Mouse (Mus musculus) CD4-positive naive resting alpha-beta T cell, adult 76 days (primary cell): ENCODE measurements around the gene Olfr599. TPM values are rescaled to one million over a fixed set of nuclear protein-coding genes. Genes with fewer than 3 reads are reported as not detected.

Experiments used
- total RNA-seq: library from RNA; stranded (reverse); gene quantifications from one replicate; pipeline ENCODE4 v1.2.4, GENCODE M21; 2023

Gene Olfr599
- not detected for total RNA-seq

DNA sequence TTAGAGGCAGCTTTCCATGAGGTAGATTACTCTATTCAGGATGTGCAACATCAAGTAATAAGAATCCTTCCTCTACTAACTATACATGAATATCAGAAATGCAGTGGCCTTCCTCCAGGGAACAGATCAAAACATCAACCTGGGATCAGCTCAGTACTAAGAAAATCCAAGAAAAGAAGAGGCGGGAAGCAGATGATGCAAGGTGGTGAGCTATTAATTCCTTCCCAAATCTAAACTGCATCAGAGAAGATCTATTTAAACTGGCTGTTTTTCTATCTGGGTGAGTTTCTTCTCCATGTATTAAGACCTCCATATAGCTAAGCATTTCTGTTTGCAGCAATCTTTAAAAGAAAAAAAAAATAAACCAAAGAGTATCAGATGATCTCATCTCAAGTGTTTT lies at the start of gene Olfr599:
Gene Olfr599, plus strand, starts transcription at position 301 of the 400 bp plus-strand sequence.

DNA sequence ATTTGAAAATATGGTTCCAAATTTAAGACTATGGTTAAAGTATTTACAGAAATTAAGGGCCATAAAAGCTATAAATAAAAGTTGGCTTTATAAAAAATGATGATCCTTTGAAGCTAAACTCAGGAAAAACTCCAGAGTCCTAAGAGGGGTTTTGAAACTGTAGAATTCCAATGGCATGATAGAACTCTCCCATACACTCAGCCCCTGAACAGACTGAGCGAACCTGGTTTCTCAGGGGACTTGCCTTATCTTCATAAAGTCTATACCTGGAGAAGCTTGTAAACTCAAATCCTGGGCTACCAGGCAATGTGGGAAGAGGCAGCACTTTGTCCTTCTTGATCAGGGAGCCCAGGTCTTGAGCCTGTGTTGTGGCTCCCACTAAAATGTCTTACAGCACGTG lies 30.4 kb upstream of the Olfr599 start, which contains the start of gene Olfr596:
Gene Olfr596, plus strand, starts transcription at position 301 of the 400 bp plus-strand sequence.

DNA sequence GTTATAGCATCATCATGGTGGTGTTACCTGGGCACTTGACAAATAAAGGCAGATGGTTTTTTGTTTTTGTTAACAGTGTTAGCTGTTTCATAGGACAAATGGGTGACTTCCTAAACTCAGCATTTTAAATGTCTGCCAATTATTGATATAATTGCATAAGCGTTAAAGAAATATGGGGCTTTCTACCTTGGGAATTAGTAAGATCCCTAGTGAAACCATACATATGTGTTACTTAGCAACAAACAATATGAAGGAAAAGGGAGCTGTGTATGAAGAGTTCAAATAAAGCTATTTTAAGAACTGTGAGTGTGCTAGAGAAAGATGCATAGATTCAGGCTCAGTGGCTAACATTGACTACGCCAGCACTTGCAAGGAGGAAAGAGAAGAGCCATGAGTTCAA lies 19.7 kb upstream of the Olfr599 start, which contains the start of gene Olfr597:
Gene Olfr597, plus strand, starts transcription at position 301 of the 400 bp plus-strand sequence.

DNA sequence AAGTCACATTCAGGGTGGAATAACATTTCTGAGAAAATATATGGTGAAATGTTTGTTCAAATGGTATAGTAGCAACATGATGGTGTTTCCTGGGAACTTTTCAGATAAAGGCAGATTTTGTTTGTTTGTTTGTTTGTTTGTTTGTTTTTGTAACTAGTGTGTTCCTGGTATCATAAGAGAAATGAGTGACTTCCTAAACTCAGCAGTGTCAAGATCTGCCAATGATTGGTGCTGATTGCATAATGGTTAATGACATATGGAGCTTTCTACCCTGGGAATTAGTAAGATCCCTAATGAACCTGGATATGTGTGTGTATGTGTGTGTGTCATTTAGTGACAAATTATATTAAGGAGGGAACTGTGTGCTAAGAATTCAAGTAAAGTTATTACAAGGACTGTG lies 12.4 kb upstream of the Olfr599 start, which contains the start of gene Olfr598:
Gene Olfr598, plus strand, starts transcription at position 301 of the 400 bp plus-strand sequence.

DNA sequence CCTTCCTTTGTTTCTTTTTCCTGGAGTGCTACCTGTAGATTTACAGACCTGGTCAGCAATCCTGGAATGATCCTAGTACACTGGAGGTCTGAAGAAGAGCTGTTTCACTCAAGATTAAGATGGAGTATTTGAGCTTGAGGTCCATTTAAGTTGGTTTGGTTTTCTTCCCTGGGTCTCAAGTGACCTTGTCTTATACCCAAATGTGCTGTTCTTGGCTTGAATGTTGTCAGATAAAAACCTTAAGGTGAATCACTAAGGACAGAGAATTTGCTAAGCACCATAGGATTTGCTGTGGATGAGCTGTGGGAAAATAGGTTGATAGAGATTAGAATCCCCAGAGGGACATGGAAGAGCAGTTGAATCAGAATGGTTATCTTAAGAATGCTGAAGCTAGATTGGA lies 13.9 kb downstream of the Olfr599 start, which contains the start of gene Olfr600:
Gene Olfr600, minus strand, starts transcription at position 101 of the 400 bp plus-strand sequence.

DNA sequence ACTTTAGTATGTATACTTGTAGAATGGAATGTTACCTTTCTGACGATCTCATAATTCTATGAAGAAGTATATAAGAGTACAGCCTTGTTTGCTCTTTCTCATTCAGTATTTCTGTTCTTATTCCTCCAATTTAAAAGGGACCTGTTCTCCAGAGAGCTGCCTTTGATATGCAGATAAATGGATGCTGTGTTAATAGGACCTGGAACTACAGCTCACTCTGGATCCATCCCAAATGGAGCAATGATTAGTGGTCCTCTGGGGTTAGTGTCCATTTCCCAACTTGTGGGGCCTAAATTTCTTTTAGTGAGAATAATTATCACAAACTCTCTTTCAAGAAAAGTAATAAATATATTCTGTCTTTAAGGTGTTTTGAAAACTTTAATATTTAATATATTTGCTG lies 26.8 kb downstream of the Olfr599 start, which contains the start of gene Olfr601:
Gene Olfr601, minus strand, starts transcription at position 101 of the 400 bp plus-strand sequence.

DNA sequence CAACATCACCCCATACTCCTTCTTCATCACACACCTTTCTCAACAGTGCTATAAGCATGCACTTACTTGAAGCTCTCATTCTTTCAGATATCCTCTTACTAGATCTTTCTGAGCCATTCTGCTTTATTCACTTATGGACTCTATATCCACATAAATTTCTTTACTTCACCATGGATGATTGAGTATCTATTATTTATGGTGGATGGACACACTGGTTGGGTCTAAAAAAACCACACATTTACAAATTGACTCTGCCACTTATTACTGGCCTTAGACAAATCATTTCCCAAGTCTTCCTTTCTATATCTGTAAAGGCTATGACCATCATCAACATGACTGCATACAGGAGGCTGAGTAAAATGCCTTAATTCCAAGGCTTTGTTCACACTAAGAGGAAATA lies 50.4 kb downstream of the Olfr599 start, which contains the start of gene Olfr603:
Gene Olfr603, minus strand, starts transcription at position 101 of the 400 bp plus-strand sequence.

Other genes with a start within 250 kb of the Olfr599 start
- gene Olfr585, start 238.2 kb upstream of the Olfr599 start, total RNA-seq = not detected
- not detected for gene Olfr586, start 210.3 kb upstream of the Olfr599 start, total RNA-seq
- not detected for gene Olfr588-ps1, start 195.0 kb upstream of the Olfr599 start, total RNA-seq
- gene Olfr589, start 179.6 kb upstream of the Olfr599 start, total RNA-seq = not detected
- gene Olfr591, start 157.6 kb upstream of the Olfr599 start, total RNA-seq = not detected
- gene Olfr592, start 151.1 kb upstream of the Olfr599 start, total RNA-seq = not detected
- not detected for gene Olfr593, start 124.1 kb upstream of the Olfr599 start, total RNA-seq
- gene Olfr594, start 118.9 kb upstream of the Olfr599 start, total RNA-seq = not detected
- not detected for gene Usp17ld, start 83.4 kb upstream of the Olfr599 start, total RNA-seq
- gene Olfr596, start 30.3 kb upstream of the Olfr599 start, total RNA-seq = not detected
- not detected for gene Olfr597, start 19.6 kb upstream of the Olfr599 start, total RNA-seq
- gene Olfr598, start 12.3 kb upstream of the Olfr599 start, total RNA-seq = not detected
- gene Olfr600, start 13.8 kb downstream of the Olfr599 start, total RNA-seq = not detected
- gene Olfr601, start 26.7 kb downstream of the Olfr599 start, total RNA-seq = not detected
- not detected for gene Olfr603, start 50.3 kb downstream of the Olfr599 start, total RNA-seq
- not detected for gene Usp17lc, start 79.2 kb downstream of the Olfr599 start, total RNA-seq
- gene Olfr605, start 109.5 kb downstream of the Olfr599 start, total RNA-seq = not detected
- gene Olfr606, start 113.1 kb downstream of the Olfr599 start, total RNA-seq = not detected
- not detected for gene Olfr607, start 128.2 kb downstream of the Olfr599 start, total RNA-seq
- gene Olfr608, start 134.0 kb downstream of the Olfr599 start, total RNA-seq = not detected
- gene Olfr609, start 162.1 kb downstream of the Olfr599 start, total RNA-seq = not detected
- gene Olfr610, start 176.2 kb downstream of the Olfr599 start, total RNA-seq = not detected
- gene Olfr611, start 184.9 kb downstream of the Olfr599 start, total RNA-seq = not detected
- gene Olfr612, start 206.8 kb downstream of the Olfr599 start, total RNA-seq = not detected
- not detected for gene Olfr613, start 212.2 kb downstream of the Olfr599 start, total RNA-seq
- gene Olfr615, start 220.2 kb downstream of the Olfr599 start, total RNA-seq = not detected
- gene Olfr616, start 233.2 kb downstream of the Olfr599 start, total RNA-seq = not detected
- gene Olfr617, start 237.1 kb downstream of the Olfr599 start, total RNA-seq = not detected